Mouse (Mus musculus): Measurements from ENCODE around the gene Sv2a.
A peak's percentile ranks its signal among the peaks of the same experiment; 100 is the strongest.
"Not testable (repeated sequence)": the region's sequence is repeated elsewhere in the genome, so short reads cannot be mapped to it uniquely, and the experiment has no call there.

The Sv2a gene

GRCm38 (mm10) chr3:96220765-96221639 is 40.1 kb downstream of the Sv2a start, which contains the start of the genes Hist2h2ac and Hist2h2be:
Gene Hist2h2ac (minus strand): TSS chr3:96220880.
Gene Hist2h2be (plus strand): TSS chr3:96221119.
- peak; percentile 91 for DNase-seq (ENCODE audit: low spot score)

GRCm38 (mm10) chr3:96221640-96222038 is 40.7 kb downstream of the Sv2a start:
- DNase-seq (ENCODE audit: low spot score), result no peak

- no peak for DNase-seq (ENCODE audit: low spot score)
Measured at GRCm38 (mm10) chr3:96222774-96223173, 41.8 kb downstream of the Sv2a start.

GRCm38 (mm10) chr3:96225421-96225820 is 44.5 kb downstream of the Sv2a start:
- DNase-seq (ENCODE audit: low spot score), result no peak

GRCm38 (mm10) chr3:96226695-96227648 is 46.0 kb downstream of the Sv2a start:
- no peak for DNase-seq (ENCODE audit: low spot score)

GRCm38 (mm10) chr3:96228828-96229227 is 47.9 kb downstream of the Sv2a start:
- no peak for DNase-seq (ENCODE audit: low spot score)

GRCm38 (mm10) chr3:96230404-96230803 is 49.5 kb downstream of the Sv2a start:
- DNase-seq (ENCODE audit: low spot score), result no peak

GRCm38 (mm10) chr3:96230910-96231757 is 50.2 kb downstream of the Sv2a start:
- no peak for DNase-seq (ENCODE audit: low spot score)

- no peak for DNase-seq (ENCODE audit: low spot score)
Measured at GRCm38 (mm10) chr3:96231758-96232120, 50.8 kb downstream of the Sv2a start.

GRCm38 (mm10) chr3:96234914-96235313 is 54.0 kb downstream of the Sv2a start:
- no peak for DNase-seq (ENCODE audit: low spot score)

- DNase-seq (ENCODE audit: low spot score), result no peak
Measured at GRCm38 (mm10) chr3:96235836-96236235, 54.9 kb downstream of the Sv2a start.

GRCm38 (mm10) chr3:96236834-96237334 is 55.9 kb downstream of the Sv2a start:
- no peak for DNase-seq (ENCODE audit: low spot score)

- DNase-seq (ENCODE audit: low spot score), result no peak
Measured at GRCm38 (mm10) chr3:96237335-96237903, 56.5 kb downstream of the Sv2a start.

GRCm38 (mm10) chr3:96237904-96238511 is 57.1 kb downstream of the Sv2a start:
- no peak for DNase-seq (ENCODE audit: low spot score)

- DNase-seq (ENCODE audit: low spot score), result not testable (repeated sequence)
Measured at GRCm38 (mm10) chr3:96238954-96239793, 58.2 kb downstream of the Sv2a start, which contains the start of gene Hist2h3c2. Gene Hist2h3c2 (minus strand): TSS chr3:96239127.

GRCm38 (mm10) chr3:96239949-96240798 is 59.2 kb downstream of the Sv2a start, which contains the start of gene Hist2h2aa2:
Gene Hist2h2aa2 (minus strand): TSS chr3:96240276.
- DNase-seq (ENCODE audit: low spot score), result peak; percentile 97

- DNase-seq (ENCODE audit: low spot score), result no peak
Measured at GRCm38 (mm10) chr3:96240799-96241197, 59.8 kb downstream of the Sv2a start.

- no peak for DNase-seq (ENCODE audit: low spot score)
Measured at GRCm38 (mm10) chr3:96243921-96244572, 63.1 kb downstream of the Sv2a start.
